ENCODE assay signal across 13 mouse cellular contexts in the genomic region with DNA sequence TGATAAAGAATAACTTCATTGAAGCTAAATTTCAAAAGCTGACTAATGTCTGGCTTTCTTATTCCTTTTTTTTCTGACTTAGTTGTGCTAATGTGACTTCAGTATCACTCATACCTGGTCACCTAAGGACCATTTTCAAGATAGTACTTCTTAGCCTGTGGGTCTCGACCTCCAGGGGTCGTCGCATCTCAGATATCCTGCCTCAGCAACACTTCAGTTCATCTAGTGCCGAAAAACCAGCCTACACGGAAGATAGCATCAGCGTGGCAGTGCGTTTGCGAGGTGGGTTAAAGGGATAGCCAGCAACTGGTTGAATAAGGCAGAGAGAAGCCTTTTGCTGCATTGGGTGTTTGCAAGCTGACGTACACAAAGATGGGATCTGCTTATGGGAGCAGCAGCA.
"Had no signal": no experiment of that assay in that cellular context is flagged by ENCODE, and none has a peak within 500 bp of the region (broad histone marks: within the 10 kb centered on the region; RNA-seq: fewer than 3 reads in every experiment).

No protein-coding gene starts in this region.

- DNase-seq: kidney, adult 11 months; kidney, postnatal 10 days; kidney, postnatal 4 days; left cerebral cortex, postnatal 4 days; lung, adult 18-20 months; lung, postnatal 36 days had no signal

- H3K27me3 ChIP-seq: midbrain, embryonic 15.5 days; neural tube, embryonic 12.5 days had no signal

- H3K27ac ChIP-seq: layer of hippocampus, adult 2 months; limb, embryonic 13.5 days; liver, embryonic 14.5 days; midbrain, embryonic 10.5 days; midbrain, embryonic 15.5 days; neural tube, embryonic 12.5 days; stomach, postnatal 0 days had no signal

- H3K4me3 ChIP-seq: layer of hippocampus, adult 2 months; limb, embryonic 13.5 days; midbrain, embryonic 10.5 days; midbrain, embryonic 15.5 days; neural tube, embryonic 12.5 days had no signal

- ATAC-seq: midbrain, embryonic 15.5 days had no signal

- H3K36me3 ChIP-seq: limb, embryonic 13.5 days; midbrain, embryonic 10.5 days; midbrain, embryonic 15.5 days; neural tube, embryonic 12.5 days had no signal

- H3K4me1 ChIP-seq: limb, embryonic 13.5 days; midbrain, embryonic 15.5 days; neural tube, embryonic 12.5 days had no signal
